Mouse (Mus musculus) bone marrow, adult 2 months (tissue): ENCODE results near the gene Snrnp35.

Experiments
- CTCF ChIP-seq: fragments of 200-500 bp; IDR thresholded peaks from 2 replicates; pipeline ENCODE4 v1.5.1; 2011; ENCODE audit warnings: low read length, control low read depth; ENCODE audit not compliant: control insufficient read depth, insufficient read depth
- POLR2A ChIP-seq: fragments of 200-500 bp; IDR thresholded peaks from 2 replicates; pipeline ENCODE4 v1.6.1; 2011; ENCODE audit warnings: low read depth, mild to moderate bottlenecking, control low read depth, low read length, borderline replicate concordance; ENCODE audit not compliant: control insufficient read depth

DNA sequence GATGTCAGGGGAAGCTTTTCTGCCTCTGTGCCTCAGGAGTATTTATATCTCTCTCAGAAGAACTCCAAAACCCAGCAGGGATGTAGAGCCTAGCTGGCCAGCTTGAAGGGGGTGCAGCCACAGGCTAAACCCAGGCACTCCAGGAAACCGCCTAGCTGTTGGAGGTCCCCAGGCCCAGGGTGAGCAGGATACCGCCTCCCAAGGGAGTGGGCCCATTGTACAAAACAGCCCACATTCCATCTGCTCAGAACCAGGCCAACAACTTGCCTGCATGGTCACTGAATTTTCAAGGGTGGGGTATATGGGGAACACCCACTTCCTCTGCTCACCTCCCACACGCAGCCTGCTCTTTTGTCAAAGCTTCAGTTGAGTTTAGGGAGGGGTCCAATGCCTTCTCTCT, 17.6 kb downstream of the Snrnp35 start:
- TF ChIP-seq POLR2A (no peak), CTCF (no peak)
